Mouse (Mus musculus): Measurements from ENCODE around the gene Cep57l1. TPM values are rescaled to one million over a fixed set of nuclear protein-coding genes. Genes with fewer than 3 reads are reported as not detected.

Cep57l1 gene
- polyA plus RNA-seq, 1 experiment from 2014 or later, result 6.3 TPM

DNA sequence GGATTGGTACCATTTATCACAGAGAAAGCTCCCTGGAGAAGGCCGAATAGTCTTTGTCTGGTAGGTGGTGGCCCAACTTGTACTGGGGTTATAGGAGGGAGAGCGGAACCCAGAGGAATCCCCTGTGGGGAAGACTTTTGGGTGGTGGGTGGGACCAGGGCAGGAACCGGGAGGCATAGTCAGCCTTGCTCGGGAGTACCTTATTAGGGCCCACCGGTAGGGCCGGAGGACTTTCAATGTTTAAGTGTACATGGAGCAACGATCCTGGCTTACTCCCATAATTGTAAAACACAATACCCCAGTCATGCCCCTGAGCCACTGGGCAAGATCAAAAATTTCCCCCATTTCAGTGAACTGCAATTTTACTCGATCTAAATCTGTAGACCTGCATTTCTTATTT lies 12.4 kb downstream of the Cep57l1 start:
- TF ChIP-seq EP300 (IDR thresholded peaks at IDR 0.05; ENCODE audit: low read depth), result no peak
- no peak for TF ChIP-seq CTCF (IDR thresholded peaks at IDR 0.05; ENCODE audit: low read depth)
- peaks cover 25% of the 10 kb centered on the region for H3K36me3 ChIP-seq (replicated peaks; ENCODE audit: insufficient read depth, low read length)

DNA sequence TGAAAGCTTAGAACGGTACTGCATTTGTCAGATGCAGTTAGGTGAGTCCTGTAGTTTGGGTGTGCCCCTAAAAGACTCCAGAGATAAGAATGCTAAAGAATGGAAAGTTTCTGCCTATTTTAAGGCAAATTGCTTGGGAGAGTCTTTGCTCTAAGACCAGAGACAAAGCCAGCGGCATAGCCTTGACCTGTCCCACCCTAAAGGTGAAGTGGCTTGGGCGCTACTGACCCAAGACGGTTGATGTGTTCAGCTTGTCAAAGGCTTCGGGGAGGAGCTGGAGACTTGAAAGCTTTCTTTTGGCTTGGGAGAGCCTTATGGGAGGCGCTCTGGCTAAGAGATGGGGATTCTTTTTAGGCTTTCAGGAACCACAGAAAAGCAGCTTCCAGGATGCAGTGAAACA lies 17.3 kb downstream of the Cep57l1 start:
- Histone ChIP-seq H3K27ac (ENCODE audit: low read depth) (no peak overlapping the region), H3K4me2 (ENCODE audit: low read depth, low read length) (no peak overlapping the region), H3K4me3 (ENCODE audit: low read depth, low read length) (no peak overlapping the region), H3K9ac (replicated peaks) (no peak overlapping the region), H3K27me3 (ENCODE audit: insufficient read depth, low read length) (no peaks in the 10 kb centered on the region), H3K36me3 (replicated peaks; ENCODE audit: insufficient read depth, low read length) (peaks cover 4% of the 10 kb centered on the region; the same call in 1 of the 2 replicates), H3K9me3 (ENCODE audit: low read length) (peaks cover 12% of the 10 kb centered on the region), H3K4me1 (ENCODE audit: insufficient read depth) (no peaks in the 10 kb centered on the region)
- WGBS (ENCODE audit: insufficient replicate concordance), result 92% methylated on average over 6 of the region's 6 CpGs
- ATAC-seq (no peak), DNase-seq (no peak)
- no peak for TF ChIP-seq EP300 (IDR thresholded peaks at IDR 0.05; ENCODE audit: low read depth)
- TF ChIP-seq CTCF (IDR thresholded peaks at IDR 0.05; ENCODE audit: low read depth), result no peak

More for the DNA sequence above, 12.4 kb downstream of the Cep57l1 start:
- H3K27ac ChIP-seq (ENCODE audit: low read depth), result no peak overlapping the region
- no peaks in the 10 kb centered on the region for H3K27me3 ChIP-seq (ENCODE audit: insufficient read depth, low read length)
- DNase-seq, result no peak
- H3K9ac ChIP-seq (replicated peaks), result no peak overlapping the region
- no peak overlapping the region for H3K4me3 ChIP-seq (ENCODE audit: low read depth, low read length)
- no peak overlapping the region for H3K4me2 ChIP-seq (ENCODE audit: low read depth, low read length)
- 89% methylated on average over 8 of the region's 8 CpGs for WGBS (ENCODE audit: insufficient replicate concordance)
- no peaks in the 10 kb centered on the region for H3K4me1 ChIP-seq (ENCODE audit: insufficient read depth)
- H3K9me3 ChIP-seq (ENCODE audit: low read length), result peaks cover 16% of the 10 kb centered on the region
- no peak for ATAC-seq

DNA sequence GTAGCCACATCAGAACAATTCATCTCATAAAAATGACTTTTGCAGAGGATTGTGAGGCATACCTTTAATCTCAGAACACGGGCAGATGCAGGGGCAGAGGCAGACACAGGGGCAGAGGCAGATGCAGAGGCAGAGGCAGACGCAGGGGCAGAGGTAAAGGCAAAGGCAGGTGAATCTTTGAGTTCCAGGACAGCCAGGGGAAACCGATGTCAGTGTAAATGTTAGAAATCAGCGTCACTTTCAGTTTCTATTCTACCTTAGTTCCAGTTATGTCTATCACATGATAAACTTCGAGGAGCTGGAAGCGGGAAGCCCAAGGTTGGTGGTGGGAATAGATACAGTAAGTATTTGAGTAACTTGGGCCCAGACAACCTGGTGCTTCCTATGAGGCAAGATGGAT lies 42.4 kb downstream of the Cep57l1 start:
- H3K4me3 ChIP-seq (ENCODE audit: low read depth, low read length), result no peak overlapping the region
- no peaks in the 10 kb centered on the region for H3K9me3 ChIP-seq (ENCODE audit: low read length)
- no peak for DNase-seq
- H3K4me1 ChIP-seq (ENCODE audit: insufficient read depth), result no peaks in the 10 kb centered on the region
- WGBS (ENCODE audit: insufficient replicate concordance), result 82% methylated on average over 6 of the region's 6 CpGs
- H3K36me3 ChIP-seq (replicated peaks; ENCODE audit: insufficient read depth, low read length), result no peaks in the 10 kb centered on the region
- no peaks in the 10 kb centered on the region for H3K27me3 ChIP-seq (ENCODE audit: insufficient read depth, low read length)
- H3K27ac ChIP-seq (ENCODE audit: low read depth), result no peak overlapping the region
- H3K4me2 ChIP-seq (ENCODE audit: low read depth, low read length), result no peak overlapping the region
- no peak for TF ChIP-seq CTCF (IDR thresholded peaks at IDR 0.05; ENCODE audit: low read depth)
- no peak for TF ChIP-seq EP300 (IDR thresholded peaks at IDR 0.05; ENCODE audit: low read depth)
- H3K9ac ChIP-seq (replicated peaks), result no peak overlapping the region
- no peak for ATAC-seq

DNA sequence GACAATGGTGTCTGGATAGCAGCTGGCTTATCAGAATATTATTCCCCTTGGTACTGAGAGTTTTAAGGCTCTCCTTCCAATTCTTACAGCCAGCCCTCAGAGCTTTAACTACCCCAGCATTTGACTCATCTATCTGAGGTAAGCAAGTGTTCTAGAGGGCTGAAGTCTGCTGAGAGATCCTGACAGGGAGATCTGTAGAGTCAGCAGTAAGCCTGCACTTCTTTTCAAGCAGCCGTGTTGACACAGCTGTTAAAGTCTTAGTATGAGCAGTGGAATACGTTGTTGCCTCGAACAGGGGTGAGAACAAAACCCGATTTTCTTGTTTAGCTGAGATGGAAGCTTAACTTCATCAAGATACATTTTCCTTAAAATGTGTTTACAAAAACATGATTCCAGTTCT lies 43.4 kb downstream of the Cep57l1 start:
- Histone ChIP-seq H3K9ac (replicated peaks) (no peak overlapping the region), H3K4me2 (ENCODE audit: low read depth, low read length) (no peak overlapping the region), H3K36me3 (replicated peaks; ENCODE audit: insufficient read depth, low read length) (no peaks in the 10 kb centered on the region), H3K27me3 (ENCODE audit: insufficient read depth, low read length) (no peaks in the 10 kb centered on the region), H3K27ac (ENCODE audit: low read depth) (no peak overlapping the region), H3K4me3 (ENCODE audit: low read depth, low read length) (no peak overlapping the region), H3K9me3 (ENCODE audit: low read length) (no peaks in the 10 kb centered on the region), H3K4me1 (ENCODE audit: insufficient read depth) (no peaks in the 10 kb centered on the region)
- TF ChIP-seq EP300 (IDR thresholded peaks at IDR 0.05; ENCODE audit: low read depth), result no peak
- no peak for TF ChIP-seq CTCF (IDR thresholded peaks at IDR 0.05; ENCODE audit: low read depth)
- WGBS (ENCODE audit: insufficient replicate concordance), result 82% methylated on average over 4 of the region's 4 CpGs
- DNase-seq, result no peak
- ATAC-seq, result no peak

DNA sequence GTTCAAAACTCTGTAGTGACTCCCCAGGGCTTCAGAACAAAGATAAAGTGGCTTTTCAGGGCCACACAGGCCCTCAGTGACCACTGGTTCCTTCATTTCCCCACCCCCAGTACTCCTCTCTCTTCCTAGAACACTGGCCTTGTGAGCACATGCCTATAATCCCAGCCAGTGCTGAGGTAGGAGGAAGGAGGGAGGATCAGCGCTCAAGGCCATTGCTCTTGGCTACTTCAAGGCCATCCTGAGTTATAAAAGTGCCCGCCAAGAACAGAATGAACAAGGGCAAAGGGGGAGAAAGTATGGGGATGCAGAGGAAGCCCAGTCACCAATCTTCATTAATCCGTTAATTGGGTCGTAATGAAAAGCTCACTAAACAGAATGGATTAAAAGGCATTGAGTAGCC lies 44.1 kb downstream of the Cep57l1 start:
- WGBS (ENCODE audit: insufficient replicate concordance), result 90% methylated on average over 4 of the region's 4 CpGs
- Histone ChIP-seq H3K4me3 (ENCODE audit: low read depth, low read length) (no peak overlapping the region), H3K4me2 (ENCODE audit: low read depth, low read length) (no peak overlapping the region), H3K9me3 (ENCODE audit: low read length) (no peaks in the 10 kb centered on the region), H3K27me3 (ENCODE audit: insufficient read depth, low read length) (no peaks in the 10 kb centered on the region), H3K36me3 (replicated peaks; ENCODE audit: insufficient read depth, low read length) (no peaks in the 10 kb centered on the region), H3K27ac (ENCODE audit: low read depth) (no peak overlapping the region), H3K4me1 (ENCODE audit: insufficient read depth) (no peaks in the 10 kb centered on the region), H3K9ac (replicated peaks) (no peak overlapping the region)
- no peak for TF ChIP-seq EP300 (IDR thresholded peaks at IDR 0.05; ENCODE audit: low read depth)
- no peak for TF ChIP-seq CTCF (IDR thresholded peaks at IDR 0.05; ENCODE audit: low read depth)
- DNase-seq (no peak), ATAC-seq (no peak)

DNA sequence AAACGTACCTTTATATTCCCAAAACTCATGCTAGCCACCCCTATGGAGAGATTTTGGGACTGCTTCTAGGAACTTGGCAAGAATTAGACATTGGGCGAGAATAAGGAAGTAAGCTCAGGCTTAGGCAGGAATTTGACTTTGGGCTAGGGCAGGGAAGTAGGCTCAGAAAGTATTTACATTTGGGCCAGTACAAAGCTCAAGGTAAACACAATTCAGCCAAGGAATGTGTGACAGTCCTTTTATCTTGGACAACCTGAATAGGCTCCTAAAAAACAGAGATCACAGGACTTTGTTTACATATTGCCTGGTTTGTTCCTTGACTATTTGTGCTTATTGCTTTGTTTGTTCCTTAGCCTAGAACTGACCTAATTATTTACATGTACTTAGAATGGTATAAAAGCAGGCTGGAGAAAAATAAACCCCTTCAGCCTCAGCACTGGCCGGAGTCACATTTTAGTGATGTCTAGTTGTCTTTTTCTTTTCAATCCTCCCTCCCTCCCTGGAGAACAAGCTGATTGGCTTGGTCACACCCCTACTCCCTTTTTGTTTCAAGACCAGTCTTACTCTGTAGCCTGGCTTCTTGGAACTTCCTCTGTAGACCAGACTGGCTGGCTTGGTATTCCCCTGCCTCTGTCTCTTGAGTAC lies 45.8 kb downstream of the Cep57l1 start:
- H3K9me3 ChIP-seq (ENCODE audit: low read length), result no peaks in the 10 kb centered on the region
- H3K9ac ChIP-seq (replicated peaks), result no peak overlapping the region
- DNase-seq (no peak), ATAC-seq (no peak)
- no peak for TF ChIP-seq EP300 (IDR thresholded peaks at IDR 0.05; ENCODE audit: low read depth)
- TF ChIP-seq CTCF (IDR thresholded peaks at IDR 0.05; ENCODE audit: low read depth), result no peak
- H3K4me3 ChIP-seq (ENCODE audit: low read depth, low read length), result no peak overlapping the region
- no peaks in the 10 kb centered on the region for H3K36me3 ChIP-seq (replicated peaks; ENCODE audit: insufficient read depth, low read length)
- H3K4me1 ChIP-seq (ENCODE audit: insufficient read depth), result no peaks in the 10 kb centered on the region
- WGBS (ENCODE audit: insufficient replicate concordance), result 76% methylated on average over 3 of the region's 3 CpGs
- H3K27ac ChIP-seq (ENCODE audit: low read depth), result no peak overlapping the region
- H3K27me3 ChIP-seq (ENCODE audit: insufficient read depth, low read length), result no peaks in the 10 kb centered on the region
- no peak overlapping the region for H3K4me2 ChIP-seq (ENCODE audit: low read depth, low read length)
